Mouse (Mus musculus): ENCODE data around the gene Rsrp1. TPM values are rescaled to one million over a fixed set of nuclear protein-coding genes. Genes with fewer than 3 reads are reported as not detected.
A peak's percentile ranks its signal among the peaks of the same experiment; 100 is the strongest.

The Rsrp1 gene
- polyA plus RNA-seq, 1 experiment from 2014 or later: 370 TPM

DNA sequence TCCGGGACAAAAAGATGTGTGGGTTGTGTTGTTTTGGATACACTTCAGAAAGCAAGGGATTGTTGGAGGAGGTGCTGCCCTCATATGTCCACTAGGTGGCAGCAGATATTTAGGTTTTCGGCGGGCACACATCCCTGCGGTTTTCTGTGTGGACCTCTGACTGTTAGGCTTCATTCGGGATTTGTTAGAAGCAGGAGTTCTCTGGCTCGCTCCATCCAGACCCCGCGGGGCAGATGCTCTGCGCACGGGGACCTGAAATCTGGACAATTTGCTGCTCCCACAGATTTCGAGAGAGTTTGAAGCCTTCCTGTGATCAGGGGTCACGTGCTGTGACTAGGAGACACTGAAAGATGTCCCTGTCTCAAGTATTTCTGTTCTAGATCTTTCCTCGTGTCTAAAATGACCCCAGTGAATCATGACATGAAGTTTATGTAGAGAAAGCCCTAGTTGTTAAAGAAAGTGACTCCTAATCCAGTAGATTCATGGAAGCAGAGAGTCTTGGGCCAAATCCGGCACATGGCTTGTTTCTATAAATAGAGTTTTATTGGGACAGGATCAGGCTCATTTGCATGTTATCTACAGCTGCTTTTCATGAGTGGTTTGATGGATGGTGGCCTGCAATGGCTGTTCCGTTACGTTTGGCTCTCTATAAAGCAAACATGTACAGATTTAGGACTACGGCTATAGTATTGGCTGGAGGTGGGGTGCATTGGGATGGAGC is 22.8 kb downstream of the Rsrp1 start:
- Histone ChIP-seq H3K27ac (ENCODE audit: low read depth, low read length) (no peak overlapping the region), H3K4me2 (replicated peaks; ENCODE audit: low read depth, low read length) (peak overlapping the region; percentile 37), H3K36me3 (ENCODE audit: control insufficient read depth, insufficient read depth, low read length) (no peaks in the 10 kb centered on the region), H3K9ac (ENCODE audit: low read depth, low read length) (no peak overlapping the region), H3K4me3 (ENCODE audit: low read length) (no peak overlapping the region), H3K27me3 (ENCODE audit: control insufficient read depth, insufficient read depth, low read length) (peaks cover 28% of the 10 kb centered on the region; the same call in 1 of the 2 replicates), H3K4me1 (ENCODE audit: control insufficient read depth, insufficient read depth, low read length) (peaks cover 3% of the 10 kb centered on the region; the same call in 1 of the 2 replicates), H3K9me3 (ENCODE audit: control insufficient read depth, low read length) (no peaks in the 10 kb centered on the region)
- WGBS: 10% methylated on average over 17 of the region's 17 CpGs
- peak; percentile 38; the same call in 1 of the 2 replicates for ATAC-seq (ENCODE audit: low FRiP score, low TSS enrichment)

DNA sequence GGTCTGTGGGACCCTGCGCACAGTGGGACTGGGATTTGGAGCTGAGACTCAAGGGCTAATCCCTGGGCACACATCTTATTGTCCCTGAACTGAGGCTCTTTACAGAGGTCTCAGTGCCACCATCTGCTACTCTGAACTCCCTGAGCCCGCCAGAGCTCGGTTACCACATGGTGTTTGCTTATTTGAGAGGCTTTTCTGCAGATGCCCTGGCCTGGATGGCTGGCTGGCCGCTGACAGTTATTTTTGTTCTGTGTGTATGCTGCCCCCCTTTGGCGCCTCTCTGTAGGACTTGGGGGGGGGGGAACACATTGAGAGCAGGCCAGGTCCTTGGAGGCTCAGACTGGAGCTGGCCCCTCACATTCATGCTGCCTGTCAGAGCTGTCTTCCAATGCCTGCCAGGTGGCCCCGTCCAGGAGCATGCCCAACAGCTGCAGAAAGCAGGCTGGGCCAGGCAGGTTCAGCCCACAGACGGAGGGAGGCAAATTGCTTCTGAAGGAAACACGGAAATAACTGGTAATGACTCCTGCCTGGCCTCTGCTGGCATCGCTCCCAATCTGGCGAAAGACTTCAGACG is 27.2 kb downstream of the Rsrp1 start:
- Histone ChIP-seq H3K36me3 (ENCODE audit: control insufficient read depth, insufficient read depth, low read length) (no peaks in the 10 kb centered on the region), H3K4me1 (ENCODE audit: control insufficient read depth, insufficient read depth, low read length) (peaks cover 8% of the 10 kb centered on the region; the same call in 1 of the 2 replicates), H3K27ac (ENCODE audit: low read depth, low read length) (no peak overlapping the region), H3K27me3 (ENCODE audit: control insufficient read depth, insufficient read depth, low read length) (no peaks in the 10 kb centered on the region), H3K9me3 (ENCODE audit: control insufficient read depth, low read length) (no peaks in the 10 kb centered on the region), H3K4me2 (replicated peaks; ENCODE audit: low read depth, low read length) (no peak overlapping the region), H3K9ac (ENCODE audit: low read depth, low read length) (no peak overlapping the region; the same call in 1 of the 2 replicates), H3K4me3 (ENCODE audit: low read length) (no peak overlapping the region)
- 21% methylated on average over 11 of the region's 11 CpGs for whole genome bisulfite sequencing
- ATAC-seq (ENCODE audit: low FRiP score, low TSS enrichment): peak; percentile 71

DNA sequence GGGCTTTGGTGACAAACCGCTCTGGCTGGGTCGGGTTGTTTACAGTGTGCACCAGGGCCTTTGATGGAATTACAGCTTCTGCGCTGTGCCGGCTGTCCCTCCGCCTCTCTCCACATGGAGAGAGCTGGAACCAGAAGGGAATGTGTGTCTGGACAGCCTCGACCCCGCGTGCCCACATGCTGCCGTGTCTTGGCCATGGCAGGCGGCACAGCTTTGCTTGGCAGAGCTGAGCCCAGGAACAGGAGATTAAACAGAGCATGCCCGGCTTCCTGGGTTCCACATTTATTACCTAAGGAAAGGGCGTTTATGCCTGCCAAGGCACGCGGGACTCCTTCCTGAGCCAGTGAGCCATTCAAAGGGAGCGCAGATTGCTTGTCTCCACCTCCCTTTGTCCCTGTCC is 31.1 kb downstream of the Rsrp1 start:
- Histone ChIP-seq H3K4me2 (replicated peaks; ENCODE audit: low read depth, low read length) (peak overlapping the region; percentile 22; the same call in 1 of the 2 replicates), H3K27ac (ENCODE audit: low read depth, low read length) (no peak overlapping the region), H3K9me3 (ENCODE audit: control insufficient read depth, low read length) (no peaks in the 10 kb centered on the region), H3K4me1 (ENCODE audit: control insufficient read depth, insufficient read depth, low read length) (peaks cover 6% of the 10 kb centered on the region; the same call in 1 of the 2 replicates), H3K36me3 (ENCODE audit: control insufficient read depth, insufficient read depth, low read length) (no peaks in the 10 kb centered on the region), H3K9ac (ENCODE audit: low read depth, low read length) (0 out of 2 replicates have a peak overlapping the region, but pooled peaks have one; percentile 12), H3K27me3 (ENCODE audit: control insufficient read depth, insufficient read depth, low read length) (no peaks in the 10 kb centered on the region; the same call in 1 of the 2 replicates), H3K4me3 (ENCODE audit: low read length) (no peak overlapping the region)
- WGBS: 9% methylated on average over 15 of the region's 15 CpGs
- ATAC-seq (ENCODE audit: low FRiP score, low TSS enrichment): no peak

DNA sequence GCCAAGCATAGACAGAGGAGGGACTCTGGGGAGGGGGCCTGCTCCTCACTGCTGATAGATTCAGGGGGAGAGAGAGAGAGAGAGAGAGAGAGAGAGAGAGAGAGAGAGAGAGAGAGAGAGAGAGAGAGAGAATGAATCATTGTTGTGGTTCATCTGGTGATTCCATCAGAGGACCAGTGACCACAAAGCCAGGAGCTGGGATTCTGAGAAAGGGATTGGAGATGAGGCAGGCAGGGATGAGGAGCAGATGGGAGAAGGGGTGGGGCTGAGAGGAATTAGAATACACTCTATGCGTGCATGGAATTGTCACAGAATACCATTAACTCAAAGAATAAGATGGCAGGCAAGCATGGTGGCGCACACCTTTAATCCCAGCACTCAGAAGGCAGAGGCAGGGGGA is 31.8 kb downstream of the Rsrp1 start:
- no peak for ATAC-seq (ENCODE audit: low FRiP score, low TSS enrichment)
- WGBS: 93% methylated on average over 2 of the region's 2 CpGs

DNA sequence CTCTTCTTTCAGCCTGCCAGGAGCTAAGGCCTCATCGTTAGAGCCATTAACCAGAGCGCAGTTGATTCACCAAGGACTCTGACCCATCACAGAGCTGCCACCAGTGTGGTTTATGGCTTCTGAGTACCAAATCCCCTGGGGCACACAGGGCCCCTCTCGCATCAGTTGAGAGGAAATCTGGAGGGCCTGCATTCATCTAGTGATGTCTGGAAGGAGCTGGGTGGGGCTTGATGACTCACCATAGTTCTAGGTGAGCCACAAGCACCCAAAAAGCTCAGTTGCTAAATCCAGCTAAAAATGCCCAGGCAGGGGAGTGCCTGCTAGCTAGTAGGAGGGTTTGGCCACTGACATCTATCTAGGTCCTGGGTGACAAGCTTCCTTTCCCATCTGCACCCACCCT is 32.5 kb downstream of the Rsrp1 start:
- no peaks in the 10 kb centered on the region for H3K9me3 ChIP-seq (ENCODE audit: control insufficient read depth, low read length)
- H3K4me3 ChIP-seq (ENCODE audit: low read length): no peak overlapping the region
- no peak overlapping the region for H3K9ac ChIP-seq (ENCODE audit: low read depth, low read length)
- ATAC-seq (ENCODE audit: low FRiP score, low TSS enrichment): no peak
- 48% methylated on average over 3 of the region's 3 CpGs for WGBS
- no peak overlapping the region for H3K27ac ChIP-seq (ENCODE audit: low read depth, low read length)
- H3K27me3 ChIP-seq (ENCODE audit: control insufficient read depth, insufficient read depth, low read length): no peaks in the 10 kb centered on the region; the same call in 1 of the 2 replicates
- peaks cover 6% of the 10 kb centered on the region; the same call in 1 of the 2 replicates for H3K4me1 ChIP-seq (ENCODE audit: control insufficient read depth, insufficient read depth, low read length)
- H3K36me3 ChIP-seq (ENCODE audit: control insufficient read depth, insufficient read depth, low read length): no peaks in the 10 kb centered on the region
- H3K4me2 ChIP-seq (replicated peaks; ENCODE audit: low read depth, low read length): no peak overlapping the region

More for the DNA sequence above, 31.8 kb downstream of the Rsrp1 start:
- H3K27me3 ChIP-seq (ENCODE audit: control insufficient read depth, insufficient read depth, low read length): no peaks in the 10 kb centered on the region; the same call in 1 of the 2 replicates
- H3K27ac ChIP-seq (ENCODE audit: low read depth, low read length): no peak overlapping the region
- H3K4me2 ChIP-seq (replicated peaks; ENCODE audit: low read depth, low read length): no peak overlapping the region
- no peak overlapping the region for H3K9ac ChIP-seq (ENCODE audit: low read depth, low read length)
- no peaks in the 10 kb centered on the region for H3K36me3 ChIP-seq (ENCODE audit: control insufficient read depth, insufficient read depth, low read length)
- H3K9me3 ChIP-seq (ENCODE audit: control insufficient read depth, low read length): no peaks in the 10 kb centered on the region
- peaks cover 6% of the 10 kb centered on the region; the same call in 1 of the 2 replicates for H3K4me1 ChIP-seq (ENCODE audit: control insufficient read depth, insufficient read depth, low read length)
- H3K4me3 ChIP-seq (ENCODE audit: low read length): no peak overlapping the region

DNA sequence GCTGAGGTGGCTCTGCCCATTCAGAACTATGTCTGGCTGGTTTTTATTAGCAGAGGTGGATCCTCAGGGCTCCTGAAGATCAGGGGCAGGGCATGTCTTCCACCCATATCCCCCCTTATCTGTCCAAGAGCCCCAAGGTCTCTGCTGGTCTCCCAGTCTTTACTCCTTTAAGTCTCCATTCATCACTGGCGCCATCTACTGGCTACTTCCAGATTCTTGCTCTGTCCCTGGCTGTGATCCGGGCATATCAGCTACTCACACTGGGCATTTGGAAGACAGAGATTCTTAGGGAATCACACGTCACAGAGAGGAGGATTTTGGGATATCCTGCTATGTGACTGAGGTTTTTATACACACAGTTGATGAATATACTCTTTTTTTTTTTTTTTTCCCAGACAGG is 32.9 kb downstream of the Rsrp1 start:
- 21% methylated on average over 3 of the region's 3 CpGs for whole genome bisulfite sequencing
- no peak overlapping the region for H3K4me3 ChIP-seq (ENCODE audit: low read length)

DNA sequence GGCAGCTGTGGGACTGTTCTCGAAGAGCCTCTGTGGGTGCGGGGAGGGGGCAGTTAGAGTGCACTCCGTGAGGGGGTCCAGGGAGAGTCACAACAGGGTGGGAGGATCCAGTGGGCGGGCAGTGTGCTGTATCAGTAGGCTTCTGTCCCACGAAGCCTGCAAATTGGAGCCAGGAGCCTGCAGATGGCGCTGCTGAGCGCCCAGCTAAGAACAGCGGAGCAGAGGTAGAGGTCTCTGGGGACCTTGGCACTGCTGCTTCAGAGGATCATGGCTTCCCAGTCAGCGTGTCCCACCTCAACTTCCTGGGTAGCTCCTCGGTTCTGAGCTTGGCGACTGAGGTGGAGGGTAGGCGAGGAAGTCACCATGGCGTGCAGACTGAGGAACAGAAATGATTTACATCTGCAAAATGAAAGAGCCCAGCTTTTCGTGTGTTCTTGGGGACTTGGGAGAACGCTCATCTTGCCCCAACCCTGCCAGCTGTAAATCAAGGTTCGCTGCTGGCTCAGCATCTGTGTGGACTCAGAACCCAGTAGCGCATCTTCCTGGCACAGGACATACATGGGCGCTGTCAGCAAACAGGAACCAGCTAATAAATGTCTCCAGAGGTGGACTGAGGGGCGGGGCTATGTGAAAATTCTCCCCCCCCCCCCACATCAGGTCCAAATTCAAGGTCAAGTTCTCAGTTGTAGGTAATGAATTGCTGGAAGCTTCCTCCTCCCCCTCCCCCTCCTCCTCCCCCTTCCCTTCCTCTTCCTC is 39.8 kb downstream of the Rsrp1 start:
- 17% methylated on average over 18 of the region's 19 CpGs for WGBS

More for the DNA sequence above, 32.9 kb downstream of the Rsrp1 start:
- no peaks in the 10 kb centered on the region for H3K36me3 ChIP-seq (ENCODE audit: control insufficient read depth, insufficient read depth, low read length)
- no peaks in the 10 kb centered on the region; the same call in 1 of the 2 replicates for H3K27me3 ChIP-seq (ENCODE audit: control insufficient read depth, insufficient read depth, low read length)
- no peaks in the 10 kb centered on the region for H3K9me3 ChIP-seq (ENCODE audit: control insufficient read depth, low read length)
- H3K9ac ChIP-seq (ENCODE audit: low read depth, low read length): no peak overlapping the region
- H3K4me1 ChIP-seq (ENCODE audit: control insufficient read depth, insufficient read depth, low read length): peaks cover 6% of the 10 kb centered on the region; the same call in 1 of the 2 replicates
- no peak overlapping the region for H3K4me2 ChIP-seq (replicated peaks; ENCODE audit: low read depth, low read length)
- no peak overlapping the region for H3K27ac ChIP-seq (ENCODE audit: low read depth, low read length)
- peak; percentile 47; the same call in 1 of the 2 replicates for ATAC-seq (ENCODE audit: low FRiP score, low TSS enrichment)

DNA sequence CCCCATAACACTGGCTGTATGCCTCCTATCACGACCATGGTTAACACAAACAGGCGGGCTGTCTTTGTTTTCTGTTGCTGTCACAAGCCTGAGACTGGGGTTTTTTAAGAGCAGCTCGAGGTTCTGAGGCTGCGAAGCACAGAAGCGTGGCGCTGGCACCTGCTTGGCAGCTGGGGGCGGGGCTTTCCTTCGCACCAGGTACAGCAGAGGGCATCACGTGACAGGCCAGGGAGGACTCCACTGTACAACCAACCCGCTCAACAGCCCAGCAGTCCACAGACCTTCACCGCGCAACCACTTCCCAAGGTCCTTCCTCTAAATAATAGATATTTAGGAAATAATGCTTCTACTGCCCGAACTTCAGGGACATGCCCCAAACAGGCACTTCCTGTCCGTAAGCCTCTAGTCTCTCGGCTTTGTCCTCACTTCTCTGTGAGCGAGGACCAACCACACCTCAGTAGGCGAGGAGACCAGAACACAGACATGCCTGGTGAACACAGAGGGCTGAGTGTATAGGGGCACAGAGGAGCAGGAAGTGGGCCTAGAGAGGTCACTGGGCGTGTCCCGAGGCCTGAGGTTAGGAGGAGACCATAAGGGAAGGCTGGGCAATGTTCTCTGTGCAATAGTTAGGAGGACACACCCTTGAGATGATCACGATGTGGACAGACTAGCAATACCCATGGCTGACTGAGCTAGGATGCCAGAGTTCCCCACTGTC is 44.7 kb downstream of the Rsrp1 start:
- Histone ChIP-seq H3K4me2 (replicated peaks; ENCODE audit: low read depth, low read length) (no peak overlapping the region), H3K9me3 (ENCODE audit: control insufficient read depth, low read length) (no peaks in the 10 kb centered on the region; the same call in 1 of the 2 replicates), H3K27me3 (ENCODE audit: control insufficient read depth, insufficient read depth, low read length) (no peaks in the 10 kb centered on the region), H3K36me3 (ENCODE audit: control insufficient read depth, insufficient read depth, low read length) (no peaks in the 10 kb centered on the region), H3K4me3 (ENCODE audit: low read length) (no peak overlapping the region), H3K27ac (ENCODE audit: low read depth, low read length) (no peak overlapping the region), H3K4me1 (ENCODE audit: control insufficient read depth, insufficient read depth, low read length) (0 out of 2 replicates have a peak, but pooled peaks cover 3% of the 10 kb centered on the region), H3K9ac (ENCODE audit: low read depth, low read length) (no peak overlapping the region)
- 68% methylated on average over 20 of the region's 20 CpGs for WGBS
- peak; percentile 32; the same call in 1 of the 2 replicates for ATAC-seq (ENCODE audit: low FRiP score, low TSS enrichment)

More for the DNA sequence above, 39.8 kb downstream of the Rsrp1 start:
- H3K9me3 ChIP-seq (ENCODE audit: control insufficient read depth, low read length): no peaks in the 10 kb centered on the region
- peak; percentile 43; the same call in 1 of the 2 replicates for ATAC-seq (ENCODE audit: low FRiP score, low TSS enrichment)
- H3K27ac ChIP-seq (ENCODE audit: low read depth, low read length): no peak overlapping the region
- peak overlapping the region; percentile 23 for H3K4me2 ChIP-seq (replicated peaks; ENCODE audit: low read depth, low read length)
- no peaks in the 10 kb centered on the region; the same call in 1 of the 2 replicates for H3K27me3 ChIP-seq (ENCODE audit: control insufficient read depth, insufficient read depth, low read length)
- no peaks in the 10 kb centered on the region for H3K36me3 ChIP-seq (ENCODE audit: control insufficient read depth, insufficient read depth, low read length)
- 0 out of 2 replicates have a peak overlapping the region, but pooled peaks have one; percentile 1 for H3K4me3 ChIP-seq (ENCODE audit: low read length)
- no peak overlapping the region for H3K9ac ChIP-seq (ENCODE audit: low read depth, low read length)
- 0 out of 2 replicates have a peak, but pooled peaks cover 1% of the 10 kb centered on the region for H3K4me1 ChIP-seq (ENCODE audit: control insufficient read depth, insufficient read depth, low read length)
